Mouse (Mus musculus): ENCODE measurements at regions not wholly inside any gene's neighbourhood (a gene's known extent, or its start where the extent isn't known, plus 50 kb on each side); places are given as distances from the start of the nearest gene placed in this dataset.

DNA sequence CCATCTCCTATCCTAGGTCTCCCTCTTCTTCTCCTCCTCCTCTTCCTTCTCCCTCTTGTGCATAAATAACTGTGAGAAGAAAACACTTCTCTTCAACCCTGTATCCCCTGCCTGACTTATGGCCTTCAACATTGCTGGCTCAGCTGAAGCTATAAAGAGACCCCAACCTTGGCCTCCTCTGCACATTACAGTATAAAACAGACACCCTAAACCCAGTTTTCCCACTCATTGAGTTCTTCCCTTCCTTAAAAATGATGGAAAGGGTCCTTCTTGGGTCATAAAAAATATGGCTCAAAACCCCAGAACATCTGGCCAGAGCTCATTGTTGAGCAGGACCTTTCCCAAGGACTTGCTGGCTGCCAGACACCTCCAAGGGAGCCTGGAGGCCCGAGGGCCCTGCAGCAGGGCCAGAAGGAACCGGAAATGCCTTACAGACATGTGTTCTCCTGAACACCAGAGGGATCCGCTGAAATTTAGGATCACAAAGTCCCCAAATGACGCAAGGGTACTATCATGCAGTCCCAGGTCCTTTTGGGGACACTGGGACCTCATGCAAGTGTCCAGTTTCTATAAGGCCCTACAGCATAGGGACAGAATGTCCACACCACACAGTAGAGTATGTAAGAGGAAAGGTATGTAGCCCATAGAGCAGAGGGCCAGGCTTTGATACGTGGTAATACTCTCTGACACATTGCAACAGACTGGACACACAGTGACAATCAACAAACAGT lies 109.9 kb upstream of the Gm14444 start:
- no peak overlapping the region for H3K27ac ChIP-seq
- H3K36me3 ChIP-seq (ENCODE audit: poor library complexity, severe bottlenecking): no peaks in the 10 kb centered on the region
- ATAC-seq: peak; percentile 23; the same call in 1 of the 2 replicates
- no peaks in the 10 kb centered on the region for H3K9me3 ChIP-seq (replicated peaks)
- H3K4me1 ChIP-seq: no peaks in the 10 kb centered on the region
- H3K27me3 ChIP-seq: no peaks in the 10 kb centered on the region
- no peak overlapping the region for H3K9ac ChIP-seq
- H3K4me3 ChIP-seq: no peak overlapping the region
- no peak overlapping the region for H3K4me2 ChIP-seq
- WGBS: 77% methylated on average over 5 of the region's 5 CpGs

DNA sequence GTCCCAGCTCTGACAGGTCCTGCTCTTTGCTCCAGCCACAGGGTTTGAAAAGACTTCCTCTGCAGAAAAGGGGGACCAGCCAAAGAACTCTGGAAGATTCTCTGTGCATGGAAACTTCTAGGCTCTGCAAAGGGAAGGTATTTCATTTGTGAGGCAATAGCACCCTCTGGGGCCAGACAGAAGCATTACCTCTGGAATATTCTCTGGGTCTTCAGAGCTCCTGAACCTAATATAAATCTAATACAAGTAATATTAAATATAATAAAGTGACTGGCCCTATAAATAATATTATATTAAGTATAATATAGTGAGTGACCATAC lies 109.4 kb upstream of the Gm14444 start:
- Histone ChIP-seq H3K9ac (no peak overlapping the region), H3K27ac (no peak overlapping the region), H3K4me1 (no peaks in the 10 kb centered on the region), H3K4me3 (no peak overlapping the region), H3K27me3 (no peaks in the 10 kb centered on the region), H3K9me3 (replicated peaks) (no peaks in the 10 kb centered on the region), H3K4me2 (no peak overlapping the region), H3K36me3 (ENCODE audit: poor library complexity, severe bottlenecking) (no peaks in the 10 kb centered on the region)
- ATAC-seq: peak; percentile 52

DNA sequence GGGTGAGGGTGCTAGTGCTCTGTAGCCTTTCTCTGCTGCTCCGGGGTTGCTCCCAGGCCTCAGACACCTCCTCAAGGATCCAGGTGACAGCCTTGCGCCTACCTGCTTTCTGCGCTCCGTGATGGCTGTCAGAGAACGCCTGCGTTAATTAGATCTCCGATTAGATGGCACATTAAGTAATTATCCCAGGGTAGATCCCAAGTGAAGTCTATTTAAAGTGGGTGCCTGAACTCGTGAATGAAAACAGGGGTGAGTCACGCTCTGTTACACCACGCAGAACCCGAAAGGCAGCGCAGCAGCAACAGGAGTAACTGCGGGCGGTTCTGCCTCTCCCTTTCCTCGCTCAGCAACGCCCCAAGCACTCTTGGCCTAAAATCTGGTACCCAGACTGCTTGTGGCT lies 108.2 kb upstream of the Gm14444 start:
- no peaks in the 10 kb centered on the region for H3K4me1 ChIP-seq
- no peaks in the 10 kb centered on the region for H3K9me3 ChIP-seq (replicated peaks)
- H3K4me2 ChIP-seq: no peak overlapping the region
- no peak overlapping the region for H3K9ac ChIP-seq
- H3K27me3 ChIP-seq: no peaks in the 10 kb centered on the region
- H3K27ac ChIP-seq: no peak overlapping the region
- WGBS: 86% methylated on average over 16 of the region's 16 CpGs
- H3K4me3 ChIP-seq: no peak overlapping the region
- ATAC-seq: no peak
- H3K36me3 ChIP-seq (ENCODE audit: poor library complexity, severe bottlenecking): no peaks in the 10 kb centered on the region

DNA sequence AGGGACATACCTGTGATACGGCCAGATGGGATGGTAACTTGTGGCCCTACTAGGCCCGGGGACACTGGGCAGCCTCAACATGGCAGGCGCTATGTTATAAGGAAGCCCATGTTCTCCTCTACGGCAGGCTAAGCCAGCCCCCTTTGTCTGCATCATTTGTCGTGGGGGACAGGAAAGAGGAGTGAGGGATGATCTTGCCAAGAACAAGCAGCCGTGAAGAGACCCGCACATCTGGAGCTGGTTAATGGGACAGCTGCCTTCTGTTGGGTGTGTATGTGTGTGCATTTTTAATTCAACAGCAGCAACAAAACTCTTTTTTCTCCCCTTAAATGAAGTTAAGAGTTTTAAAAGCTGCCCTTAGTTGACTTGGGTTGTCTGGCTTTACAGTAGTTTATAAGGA lies 106.4 kb upstream of the Gm14444 start:
- Histone ChIP-seq H3K36me3 (ENCODE audit: poor library complexity, severe bottlenecking) (no peaks in the 10 kb centered on the region), H3K4me3 (no peak overlapping the region), H3K27me3 (no peaks in the 10 kb centered on the region; the same call in 1 of the 2 replicates), H3K4me2 (no peak overlapping the region), H3K4me1 (no peaks in the 10 kb centered on the region), H3K9ac (no peak overlapping the region), H3K9me3 (replicated peaks) (no peaks in the 10 kb centered on the region), H3K27ac (no peak overlapping the region)
- ATAC-seq: no peak
- 86% methylated on average over 7 of the region's 7 CpGs for WGBS

DNA sequence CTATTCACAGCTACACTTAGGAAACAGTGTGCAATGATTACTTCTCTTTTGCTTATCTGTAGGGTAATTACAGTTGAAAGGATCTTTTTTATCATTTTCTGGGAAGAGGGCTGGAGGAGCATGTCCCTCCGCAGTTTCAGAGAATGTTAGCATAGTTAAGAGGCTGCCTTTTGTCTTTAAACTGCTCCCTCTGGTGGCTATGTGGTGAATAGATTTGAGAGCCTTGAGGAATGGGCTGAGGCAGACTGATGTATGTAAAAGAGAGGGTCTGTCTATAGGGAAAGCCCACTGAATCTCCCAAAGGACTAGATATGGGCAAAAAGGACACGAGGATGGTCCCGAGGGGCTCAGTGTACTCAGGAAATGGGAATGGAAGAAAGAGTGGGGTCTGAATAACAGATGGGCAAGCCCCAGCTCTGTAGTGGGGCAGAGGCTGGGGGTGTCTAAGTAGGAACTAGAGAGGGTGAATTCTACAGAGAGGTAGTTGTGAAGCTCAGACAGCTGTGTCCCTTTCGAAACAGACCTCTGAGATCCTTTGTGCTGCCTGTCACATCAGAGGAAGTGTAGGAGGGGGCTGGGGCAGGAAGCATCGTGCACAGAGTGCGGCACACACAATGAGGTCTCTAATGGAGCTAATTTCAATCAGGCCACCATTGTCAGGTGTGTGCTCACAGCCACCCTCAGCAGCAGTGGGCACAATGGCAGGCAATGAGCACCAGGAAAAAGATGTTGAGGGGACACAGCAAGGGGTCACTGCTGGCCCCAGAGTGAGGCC lies 104.0 kb upstream of the Gm14444 start:
- WGBS: 27% methylated on average over 6 of the region's 6 CpGs
- H3K9ac ChIP-seq: no peak overlapping the region
- no peaks in the 10 kb centered on the region for H3K36me3 ChIP-seq (ENCODE audit: poor library complexity, severe bottlenecking)
- no peak overlapping the region for H3K27ac ChIP-seq
- H3K4me1 ChIP-seq: no peaks in the 10 kb centered on the region
- no peak overlapping the region for H3K4me2 ChIP-seq
- H3K9me3 ChIP-seq (replicated peaks): no peaks in the 10 kb centered on the region
- peak; percentile 80 for ATAC-seq
- H3K27me3 ChIP-seq: no peaks in the 10 kb centered on the region; the same call in 1 of the 2 replicates
- H3K4me3 ChIP-seq: no peak overlapping the region

DNA sequence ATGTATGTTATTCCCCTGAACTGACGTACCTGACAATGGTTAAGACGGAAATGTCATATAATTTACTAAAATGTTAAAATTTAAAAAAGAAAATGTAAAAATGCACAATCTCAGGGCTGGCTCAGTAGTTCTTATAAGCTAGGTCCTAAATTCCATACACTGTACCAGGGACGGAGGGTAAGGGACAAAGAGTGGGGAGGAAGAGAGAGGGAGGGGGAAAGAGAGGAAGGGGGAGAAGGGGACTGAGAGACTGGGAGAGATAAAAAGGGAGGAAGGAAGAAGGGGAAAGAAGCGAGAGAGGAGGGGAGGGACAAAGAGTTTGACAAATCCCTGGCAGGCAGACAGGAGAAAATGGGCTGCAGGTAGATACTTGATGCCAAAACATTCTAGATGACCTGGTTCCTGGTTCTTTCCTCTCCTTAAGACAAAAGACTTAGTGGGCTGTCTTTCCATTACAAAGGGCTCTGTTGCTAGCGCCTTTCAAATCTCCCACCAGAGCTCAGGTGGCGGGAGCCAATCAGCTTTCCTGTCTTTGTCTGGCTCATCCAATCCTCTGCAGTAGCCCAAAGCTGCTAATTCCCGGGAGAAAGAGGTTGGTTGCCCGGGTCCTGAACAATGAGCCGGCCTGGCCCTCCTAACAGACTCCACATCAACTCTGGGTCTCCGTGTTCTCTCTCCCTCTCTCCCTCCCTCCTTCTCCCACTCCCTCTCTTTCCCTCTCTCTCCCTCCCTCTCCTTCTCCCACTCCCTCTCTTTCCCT lies 92.7 kb upstream of the Gm14444 start:
- H3K36me3 ChIP-seq (ENCODE audit: poor library complexity, severe bottlenecking): no peaks in the 10 kb centered on the region
- WGBS: 6% methylated on average over 10 of the region's 10 CpGs
- H3K4me1 ChIP-seq: peaks cover 22% of the 10 kb centered on the region
- H3K9me3 ChIP-seq (replicated peaks): no peaks in the 10 kb centered on the region
- peak overlapping the region; percentile 97 for H3K27ac ChIP-seq
- no peak overlapping the region for H3K9ac ChIP-seq
- ATAC-seq: peak; percentile 97
- peak overlapping the region; percentile 54 for H3K4me2 ChIP-seq
- no peaks in the 10 kb centered on the region for H3K27me3 ChIP-seq
- H3K4me3 ChIP-seq: no peak overlapping the region

DNA sequence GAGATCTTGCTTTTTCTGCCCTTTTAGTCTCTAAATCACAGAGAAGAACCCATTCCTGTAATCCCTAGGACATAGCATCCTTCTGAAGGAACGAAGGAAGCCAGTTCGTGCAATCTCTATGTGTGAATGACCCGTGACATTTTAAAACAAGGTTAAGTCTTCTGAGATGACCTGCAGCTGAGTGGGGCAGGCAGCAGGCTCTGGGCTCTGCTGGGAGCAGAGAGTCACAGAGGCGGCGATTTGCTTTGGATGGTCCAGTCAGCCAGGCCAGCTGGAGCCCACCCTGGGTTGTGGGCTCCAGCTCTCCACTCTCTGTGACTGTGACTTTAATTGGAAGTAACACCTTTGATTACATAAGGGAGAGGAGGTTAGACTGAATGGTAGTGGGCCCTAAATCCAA lies 92.1 kb upstream of the Gm14444 start:
- Histone ChIP-seq H3K27me3 (no peaks in the 10 kb centered on the region), H3K4me1 (peaks cover 22% of the 10 kb centered on the region), H3K9ac (peak overlapping the region; percentile 62), H3K4me2 (peak overlapping the region; percentile 54), H3K4me3 (no peak overlapping the region), H3K36me3 (ENCODE audit: poor library complexity, severe bottlenecking) (no peaks in the 10 kb centered on the region), H3K27ac (peak overlapping the region; percentile 97), H3K9me3 (replicated peaks) (no peaks in the 10 kb centered on the region)
- WGBS: 6% methylated on average over 5 of the region's 5 CpGs
- peak; percentile 38 for ATAC-seq

DNA sequence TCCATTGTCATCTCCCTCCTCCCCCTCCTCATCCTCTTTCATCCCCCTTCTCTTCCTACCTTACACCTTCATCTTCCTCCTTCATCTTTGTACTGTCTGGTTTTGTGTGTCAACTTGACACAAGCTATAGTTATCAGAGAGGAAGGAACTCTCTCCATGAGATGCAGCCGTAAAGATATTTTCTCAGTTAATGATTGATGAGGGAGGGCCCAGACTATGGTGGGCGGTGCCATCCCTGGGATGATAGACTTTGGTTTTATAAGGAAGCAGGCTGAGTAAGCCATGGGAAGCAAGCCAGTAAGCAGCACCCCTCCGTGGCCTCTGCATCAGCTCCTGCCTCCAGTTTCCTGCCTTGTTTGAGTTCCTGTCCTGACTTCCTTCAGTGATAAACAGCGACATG lies 87.8 kb upstream of the Gm14444 start:
- no peak overlapping the region for H3K9ac ChIP-seq
- no peaks in the 10 kb centered on the region for H3K9me3 ChIP-seq (replicated peaks)
- no peak for ATAC-seq
- WGBS: 93% methylated on average over 4 of the region's 4 CpGs
- no peak overlapping the region for H3K4me2 ChIP-seq
- H3K27ac ChIP-seq: no peak overlapping the region
- H3K4me1 ChIP-seq: peaks cover 16% of the 10 kb centered on the region
- no peaks in the 10 kb centered on the region for H3K27me3 ChIP-seq
- H3K4me3 ChIP-seq: no peak overlapping the region
- H3K36me3 ChIP-seq (ENCODE audit: poor library complexity, severe bottlenecking): no peaks in the 10 kb centered on the region

DNA sequence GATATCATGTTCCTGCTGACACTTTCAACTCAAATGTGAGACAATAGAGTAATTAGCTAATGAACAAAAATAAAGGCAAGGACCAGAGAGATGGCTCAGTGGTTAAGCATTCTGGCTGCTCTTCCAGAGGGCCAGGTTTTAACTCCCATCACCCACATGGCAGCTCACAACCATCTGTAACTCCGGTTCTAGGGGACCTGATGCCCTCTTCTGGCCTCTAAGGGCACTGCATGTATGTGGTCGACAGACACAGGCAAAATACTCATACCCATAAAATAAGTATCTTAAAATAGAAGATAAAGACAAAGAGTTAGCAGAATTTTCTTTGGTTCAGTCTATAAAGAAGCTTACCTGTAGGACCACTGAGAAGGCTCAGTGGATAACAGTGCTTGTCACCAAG lies 80.3 kb upstream of the Gm14444 start:
- peaks cover 4% of the 10 kb centered on the region; the same call in 1 of the 2 replicates for H3K4me1 ChIP-seq
- H3K4me2 ChIP-seq: no peak overlapping the region
- ATAC-seq: no peak
- no peaks in the 10 kb centered on the region for H3K36me3 ChIP-seq (ENCODE audit: poor library complexity, severe bottlenecking)
- 75% methylated on average over 2 of the region's 2 CpGs for WGBS
- no peaks in the 10 kb centered on the region for H3K9me3 ChIP-seq (replicated peaks)
- no peaks in the 10 kb centered on the region for H3K27me3 ChIP-seq
- H3K4me3 ChIP-seq: no peak overlapping the region
- H3K27ac ChIP-seq: no peak overlapping the region
- no peak overlapping the region for H3K9ac ChIP-seq

DNA sequence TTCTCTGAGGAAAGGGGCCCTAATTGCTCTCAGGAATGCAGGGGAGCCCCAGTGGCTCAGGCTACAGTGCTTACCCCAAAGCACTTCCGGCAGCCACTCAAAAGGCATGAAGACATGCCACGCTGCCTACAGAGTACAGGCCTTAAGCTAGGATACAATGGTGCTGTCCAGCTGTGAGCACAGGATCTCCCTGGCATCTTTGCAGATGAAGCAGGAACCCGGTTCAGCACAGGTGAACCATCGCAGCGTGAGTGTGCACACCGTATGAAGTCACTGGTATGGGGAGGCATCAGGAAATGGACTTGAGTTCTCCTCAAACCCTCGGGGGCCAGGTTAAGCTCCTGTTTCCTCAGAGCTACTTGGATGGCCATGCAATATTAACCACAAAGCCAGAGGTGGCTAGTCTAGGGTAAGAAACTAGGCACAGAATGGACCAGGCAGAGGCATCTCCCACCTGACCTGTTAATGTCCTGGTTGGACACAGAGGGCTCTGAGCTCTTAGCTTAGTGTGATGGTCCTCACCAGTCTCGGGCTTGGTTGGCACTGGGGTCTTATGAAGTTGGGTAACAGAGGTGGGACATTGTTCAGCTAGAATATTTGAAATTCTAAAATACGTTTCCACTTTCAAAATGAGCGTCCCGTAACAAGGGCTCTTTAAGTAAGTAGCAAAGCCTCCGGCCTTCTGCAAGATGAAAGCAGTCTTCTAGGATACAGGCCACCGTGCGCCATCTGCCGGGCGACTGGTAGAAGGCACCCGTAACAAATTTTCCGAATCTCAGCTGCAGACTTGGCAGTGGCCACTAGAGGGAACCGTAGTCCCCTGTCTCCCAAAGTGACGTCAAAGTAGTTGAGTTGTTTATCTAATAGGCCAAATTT lies 77.7 kb upstream of the Gm14444 start:
- Histone ChIP-seq H3K36me3 (ENCODE audit: poor library complexity, severe bottlenecking) (no peaks in the 10 kb centered on the region), H3K27me3 (no peaks in the 10 kb centered on the region), H3K4me2 (no peak overlapping the region), H3K4me3 (no peak overlapping the region), H3K27ac (no peak overlapping the region), H3K4me1 (peaks cover 4% of the 10 kb centered on the region; the same call in 1 of the 2 replicates), H3K9me3 (replicated peaks) (no peaks in the 10 kb centered on the region), H3K9ac (no peak overlapping the region)
- ATAC-seq: peak; percentile 80
- WGBS: 32% methylated on average over 20 of the region's 20 CpGs

DNA sequence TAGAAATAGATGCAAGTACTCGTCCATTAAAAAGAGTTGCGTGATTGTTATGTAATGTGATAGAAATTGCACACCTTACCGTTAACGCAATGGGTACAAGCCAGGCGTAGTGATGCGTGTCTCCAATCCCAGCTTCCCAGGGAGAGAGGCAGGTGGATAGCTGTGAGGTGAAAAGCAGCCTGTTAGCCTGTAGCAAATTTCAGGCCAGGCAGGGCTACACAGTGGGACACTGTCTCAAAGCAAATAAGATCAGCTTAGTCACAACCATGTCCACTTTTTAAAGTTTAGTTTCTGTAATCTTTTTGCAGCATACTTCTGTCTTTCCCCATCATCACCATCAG lies 77.1 kb upstream of the Gm14444 start:
- ATAC-seq: peak; percentile 80
- Histone ChIP-seq H3K4me3 (no peak overlapping the region), H3K27ac (no peak overlapping the region), H3K36me3 (ENCODE audit: poor library complexity, severe bottlenecking) (no peaks in the 10 kb centered on the region), H3K4me1 (peaks cover 4% of the 10 kb centered on the region; the same call in 1 of the 2 replicates), H3K27me3 (no peaks in the 10 kb centered on the region), H3K4me2 (no peak overlapping the region), H3K9me3 (replicated peaks) (no peaks in the 10 kb centered on the region), H3K9ac (no peak overlapping the region)
- 15% methylated on average over 6 of the region's 6 CpGs for WGBS
